Mouse (Mus musculus) left cerebral cortex, adult 8-10 months (tissue): Measurements from ENCODE around the gene Slc5a3. TPM values are rescaled to one million over a fixed set of nuclear protein-coding genes. Genes with fewer than 3 reads are reported as not detected.
"Not testable (repeated sequence)": the region's sequence is repeated elsewhere in the genome, so short reads cannot be mapped to it uniquely, and the experiment has no call there.

Source experiments
- DNase-seq, 2 experiments: peaks; one replicate each; pipeline ENCODE4 v3.0.0; 2022; ENCODE audit warnings: low spot score in 2 of 2
- total RNA-seq, 4 experiments: library from RNA; stranded (reverse); gene quantifications; 2 replicates each; pipeline ENCODE4 v1.2.4; 2022

Gene Slc5a3
- total RNA-seq, 4 experiments from 2014 or later: 19.4 to 37.5 (median 30.1) TPM

DNA sequence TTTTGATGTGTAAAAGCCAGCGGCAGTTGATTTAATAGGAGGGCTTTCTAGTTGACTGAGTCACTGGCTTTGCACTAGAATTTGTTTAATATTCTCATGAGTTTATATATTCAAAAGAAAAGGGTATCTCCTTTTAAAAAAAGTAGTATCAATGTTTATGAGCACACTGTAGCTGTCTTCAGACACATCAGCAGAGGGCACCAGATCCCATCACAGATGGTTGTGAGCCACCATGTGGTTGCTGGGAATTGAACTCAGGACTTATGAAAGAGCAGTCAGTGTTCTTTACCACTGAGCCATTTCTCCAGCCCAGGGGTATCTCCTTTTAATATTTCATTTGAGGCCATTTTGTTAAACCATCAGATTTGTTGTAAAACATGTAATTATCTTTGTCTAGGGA, 4.7 kb downstream of the Slc5a3 start:
- DNase-seq: no peak

- DNase-seq: no peak
Measured at GRCm38 (mm10) chr16:92064801-92065200, 6.7 kb downstream of the Slc5a3 start.

DNA sequence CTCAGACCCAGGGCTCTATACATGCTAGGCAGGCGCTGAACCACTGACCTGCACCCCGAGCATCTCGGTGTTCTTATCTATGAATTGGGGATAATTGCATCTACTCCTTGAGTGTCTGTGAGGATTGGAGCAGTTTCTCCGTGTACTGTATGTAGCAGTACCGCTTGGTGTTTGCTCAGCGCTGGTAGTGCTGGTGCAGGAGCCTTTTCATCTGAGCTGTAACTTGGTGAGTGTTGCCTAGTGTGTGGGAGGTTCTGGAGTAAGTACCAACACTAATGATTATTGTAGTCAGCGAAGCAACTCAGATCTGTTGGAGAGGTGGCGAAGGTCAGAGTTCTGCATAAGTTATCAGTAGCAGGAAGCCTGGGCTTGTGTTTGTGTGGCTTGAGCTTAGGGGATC, 12.2 kb downstream of the Slc5a3 start:
- no peak for DNase-seq

- DNase-seq: no peak
Measured at GRCm38 (mm10) chr16:92076797-92077196, 18.7 kb downstream of the Slc5a3 start.

DNA sequence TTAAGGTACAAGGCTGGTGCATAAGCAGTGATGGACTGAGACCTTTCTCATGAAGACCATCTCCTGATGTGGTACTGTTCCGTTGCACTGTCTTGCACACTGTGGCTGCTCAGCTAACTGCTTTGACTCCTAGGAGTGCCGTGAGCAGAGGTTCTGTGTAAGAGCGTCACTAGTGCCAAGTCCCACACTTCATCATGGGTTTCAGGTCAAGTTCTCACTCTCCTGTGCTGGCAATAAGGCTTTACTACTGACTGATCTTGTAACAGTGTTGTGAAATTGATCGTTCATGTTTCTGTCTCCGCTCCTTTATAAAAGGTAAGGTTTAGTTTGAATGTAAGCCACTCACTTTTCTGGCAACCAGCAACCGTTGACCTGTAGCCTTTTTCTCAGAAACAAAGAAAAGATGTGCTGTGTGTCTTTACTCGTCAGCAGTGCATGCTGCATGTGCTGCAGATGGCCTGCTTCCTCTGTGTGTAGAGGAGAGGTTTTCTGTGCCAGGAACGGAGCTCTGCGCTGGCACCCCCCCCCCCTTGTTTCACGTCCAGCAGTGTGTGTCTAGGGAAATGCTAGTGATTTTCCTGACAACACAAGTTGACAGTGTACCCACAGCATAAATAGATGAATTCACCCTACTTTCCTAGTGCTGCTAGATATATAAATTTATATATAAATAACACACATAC, 25.8 kb downstream of the Slc5a3 start:
- no peak for DNase-seq

DNA sequence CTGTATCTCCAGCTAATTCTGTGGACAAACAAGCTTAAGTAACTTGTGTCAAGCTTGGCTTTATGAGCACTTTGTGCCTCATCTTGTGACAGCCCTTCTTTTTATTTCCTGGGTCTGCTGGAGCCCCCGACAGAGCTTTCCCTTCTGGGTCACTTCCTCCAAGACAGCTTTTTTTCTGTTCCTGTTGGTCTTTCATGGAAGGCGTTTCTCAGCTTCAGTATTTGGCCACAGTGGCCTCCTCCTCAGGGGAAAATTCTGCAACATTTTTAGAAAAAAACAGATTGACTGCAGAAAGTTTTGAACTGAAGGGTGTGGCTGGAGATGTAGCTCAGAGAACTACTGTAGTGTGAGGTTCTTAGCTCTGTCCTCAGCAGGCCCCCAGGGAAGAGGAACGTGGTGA, 31.1 kb downstream of the Slc5a3 start:
- no peak for DNase-seq

DNA sequence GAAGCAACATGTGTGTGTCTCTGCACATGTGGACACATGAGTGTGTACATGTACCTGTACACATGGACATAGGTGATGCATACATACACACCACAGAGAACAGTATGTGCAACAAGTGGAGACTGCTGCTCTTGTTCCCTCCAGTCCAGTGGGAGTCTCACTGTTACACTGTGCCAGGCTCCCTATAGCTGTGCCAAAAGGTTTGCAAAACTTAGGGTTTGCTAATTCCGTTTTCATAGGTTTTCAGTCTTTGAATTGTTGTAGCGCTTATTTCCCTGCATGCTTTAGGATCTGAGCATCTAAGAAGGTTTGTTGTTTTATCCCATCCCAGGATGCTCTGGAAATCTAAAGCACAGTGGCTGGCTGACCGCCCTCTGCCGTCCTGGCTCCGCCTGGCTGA, 33.8 kb downstream of the Slc5a3 start:
- DNase-seq: no peak

DNA sequence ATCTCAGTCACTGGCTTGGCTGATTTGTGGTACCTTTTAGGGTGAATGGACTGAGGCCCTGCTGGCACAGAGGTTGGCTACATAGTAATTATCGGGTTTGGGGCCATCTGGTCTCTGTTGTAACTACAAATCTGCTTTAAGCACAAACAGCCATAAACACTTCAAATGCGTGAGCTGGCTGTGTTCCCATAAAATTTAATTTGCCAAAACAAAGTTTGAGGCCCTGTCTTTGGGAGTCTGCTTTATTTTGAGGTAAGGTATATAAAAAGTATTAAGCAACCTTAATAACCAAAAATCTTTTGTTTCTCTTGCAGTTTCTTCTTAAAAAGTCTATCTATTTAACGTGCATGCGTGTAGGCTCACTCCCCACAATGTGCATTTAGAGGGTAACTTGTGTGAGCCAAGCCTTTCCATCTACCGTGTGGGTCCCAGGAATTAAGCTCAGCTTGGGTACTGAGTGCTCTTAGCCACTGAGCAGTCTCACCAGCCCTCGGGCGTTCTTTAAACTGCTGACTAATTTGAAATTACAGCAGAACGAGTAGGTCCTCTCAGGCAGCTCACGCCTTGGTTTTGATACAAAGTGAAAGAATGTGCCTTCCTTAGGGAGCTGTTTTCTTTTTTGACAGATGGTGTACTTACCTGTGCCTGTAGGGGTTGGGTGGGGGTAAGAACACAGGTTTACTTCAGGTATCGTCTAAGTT, 40.4 kb downstream of the Slc5a3 start:
- no peak for DNase-seq

DNA sequence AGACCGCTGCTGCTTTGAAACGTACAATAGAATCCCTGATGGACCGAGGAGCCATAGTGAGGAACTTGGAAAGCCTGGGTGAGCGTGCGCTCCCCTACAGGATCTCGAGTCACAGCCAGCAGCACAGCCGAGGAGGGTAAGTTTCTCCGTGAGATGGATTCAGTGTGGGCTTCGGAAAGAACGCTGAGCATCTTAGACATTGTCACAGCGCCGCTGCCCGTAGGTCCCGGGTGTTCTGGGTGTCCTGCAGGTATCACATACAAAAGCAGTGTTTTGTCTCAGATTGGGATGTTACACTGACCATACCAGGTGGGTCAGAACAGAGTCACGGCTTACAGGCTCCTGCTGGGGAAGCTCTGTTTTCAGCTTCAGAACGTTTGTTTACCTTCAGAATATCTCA, 41.5 kb downstream of the Slc5a3 start:
- DNase-seq: no peak

DNA sequence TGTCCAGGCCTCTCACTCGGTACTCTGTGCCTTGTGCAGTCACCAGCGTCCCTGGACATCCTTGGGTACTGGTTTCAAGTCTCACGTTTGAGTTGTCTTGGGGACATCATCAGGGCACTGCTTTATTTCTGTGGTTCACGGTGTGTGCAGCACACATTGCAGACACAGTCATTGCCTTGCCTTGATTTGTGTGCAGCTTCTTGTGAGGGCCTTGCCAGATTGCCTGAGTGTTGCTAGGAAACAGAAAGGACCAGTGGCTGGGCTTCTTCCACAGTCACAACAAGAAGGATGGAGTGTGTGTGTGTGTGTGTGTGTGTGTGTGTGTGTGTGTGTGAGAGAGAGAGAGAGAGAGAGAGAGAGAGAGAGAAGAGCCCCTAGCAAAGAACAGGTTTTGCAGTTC, 42.0 kb downstream of the Slc5a3 start:
- peak in 1 of 2 experiments; percentile 63 for DNase-seq

DNA sequence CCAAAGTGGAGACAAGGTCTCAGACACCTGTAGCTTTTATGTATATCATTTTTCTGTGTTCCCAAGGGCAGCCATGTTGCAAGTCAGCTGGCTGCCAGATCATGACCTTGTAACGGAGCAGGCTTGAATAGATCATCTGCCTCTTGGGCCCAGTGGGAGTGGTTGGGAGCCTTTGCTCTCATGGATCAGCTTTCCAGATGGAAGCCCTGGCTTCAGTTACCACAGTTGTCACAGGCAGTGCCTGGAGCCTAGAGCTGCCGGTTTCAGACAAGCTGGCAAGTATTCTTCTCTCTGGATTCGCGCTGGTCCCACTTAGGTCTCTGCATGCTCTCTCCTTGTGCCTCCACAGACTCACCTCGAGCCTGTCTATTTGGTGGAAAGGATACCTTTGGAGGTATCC, 44.0 kb downstream of the Slc5a3 start:
- no peak for DNase-seq

GRCm38 (mm10) chr16:92102931-92103330, 44.8 kb downstream of the Slc5a3 start:
- not testable (repeated sequence) for DNase-seq

DNA sequence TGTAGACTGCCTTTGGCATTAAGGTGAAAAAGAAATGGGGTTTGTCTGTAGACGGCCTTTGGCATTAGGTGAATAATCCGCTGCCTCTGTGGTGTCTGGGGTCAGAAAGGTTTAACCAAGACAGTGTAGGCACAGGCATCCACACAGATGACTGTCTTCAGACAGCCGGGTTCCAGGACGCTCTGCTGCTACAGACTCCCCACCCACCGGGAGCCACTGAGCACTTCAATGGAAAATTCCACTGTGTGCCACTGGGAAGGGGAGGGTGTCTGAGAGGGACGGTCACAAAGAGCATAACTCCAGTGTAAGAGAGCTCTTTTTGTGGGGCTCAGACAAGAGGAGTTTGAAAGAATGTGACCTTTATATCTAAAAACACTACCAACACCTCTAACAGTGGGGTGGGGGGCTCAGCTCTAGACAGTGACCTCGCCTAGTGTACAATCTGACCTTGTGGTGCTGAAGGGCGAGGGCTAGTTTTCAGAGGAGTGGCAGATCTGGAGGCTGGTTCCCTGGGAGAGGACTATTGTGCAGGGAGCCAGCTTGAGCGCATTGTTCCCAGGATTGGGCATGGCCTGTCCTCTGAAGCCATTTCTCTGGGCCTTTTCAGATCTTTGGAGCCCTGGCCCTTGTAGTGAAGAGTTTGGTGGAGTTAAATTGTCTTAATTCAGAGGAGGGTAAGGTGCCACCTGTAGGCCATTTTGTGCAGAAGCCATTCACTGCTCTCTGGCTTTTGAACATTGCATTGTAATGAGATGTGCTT, 45.6 kb downstream of the Slc5a3 start:
- DNase-seq: no peak

- DNase-seq: no peak
Measured at GRCm38 (mm10) chr16:92104332-92104590, 46.1 kb downstream of the Slc5a3 start.

- DNase-seq: no peak
Measured at GRCm38 (mm10) chr16:92104951-92105350, 46.8 kb downstream of the Slc5a3 start.

DNA sequence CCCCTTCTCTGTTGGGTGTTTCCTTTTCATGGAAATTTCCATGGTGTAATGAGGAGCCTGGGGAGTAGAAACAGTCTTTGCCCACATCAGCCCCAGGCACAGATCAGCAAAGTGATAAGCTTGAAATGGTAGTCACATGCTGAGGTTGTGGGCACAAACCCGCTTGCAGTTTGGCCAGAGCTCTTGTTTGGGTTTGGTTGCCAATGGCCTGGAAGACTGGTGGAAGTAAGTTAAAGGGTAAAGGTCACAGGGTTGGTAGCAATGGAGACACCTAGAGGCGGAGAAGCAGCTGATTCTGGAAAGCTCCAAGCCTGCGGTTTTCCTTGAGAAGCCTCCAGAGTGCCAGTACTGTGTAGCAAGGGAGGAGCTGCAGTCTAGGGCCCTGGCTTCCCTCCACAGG, 47.5 kb downstream of the Slc5a3 start:
- no peak for DNase-seq

DNA sequence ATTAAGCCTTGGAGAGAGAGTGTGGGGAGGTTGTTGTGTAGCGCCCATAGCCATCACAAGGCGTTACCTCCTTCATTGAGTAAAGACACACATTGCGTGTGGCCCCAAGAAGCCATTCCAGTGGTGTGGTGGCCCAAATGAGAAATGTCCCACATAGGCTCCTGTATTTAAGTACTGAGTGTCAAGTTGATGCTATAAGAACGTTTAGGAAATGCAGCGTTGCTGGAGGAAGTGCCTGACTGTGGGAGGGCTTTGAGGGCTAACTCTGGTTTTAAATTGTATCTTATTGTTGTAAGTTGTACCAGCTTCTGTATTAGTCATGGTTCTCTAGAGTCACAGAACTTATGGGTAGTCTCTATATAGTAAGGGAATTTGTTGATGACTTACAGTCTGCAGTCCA, 49.2 kb downstream of the Slc5a3 start:
- DNase-seq: no peak

- DNase-seq: no peak
Measured at GRCm38 (mm10) chr16:92114706-92115241, 56.7 kb downstream of the Slc5a3 start.

DNA sequence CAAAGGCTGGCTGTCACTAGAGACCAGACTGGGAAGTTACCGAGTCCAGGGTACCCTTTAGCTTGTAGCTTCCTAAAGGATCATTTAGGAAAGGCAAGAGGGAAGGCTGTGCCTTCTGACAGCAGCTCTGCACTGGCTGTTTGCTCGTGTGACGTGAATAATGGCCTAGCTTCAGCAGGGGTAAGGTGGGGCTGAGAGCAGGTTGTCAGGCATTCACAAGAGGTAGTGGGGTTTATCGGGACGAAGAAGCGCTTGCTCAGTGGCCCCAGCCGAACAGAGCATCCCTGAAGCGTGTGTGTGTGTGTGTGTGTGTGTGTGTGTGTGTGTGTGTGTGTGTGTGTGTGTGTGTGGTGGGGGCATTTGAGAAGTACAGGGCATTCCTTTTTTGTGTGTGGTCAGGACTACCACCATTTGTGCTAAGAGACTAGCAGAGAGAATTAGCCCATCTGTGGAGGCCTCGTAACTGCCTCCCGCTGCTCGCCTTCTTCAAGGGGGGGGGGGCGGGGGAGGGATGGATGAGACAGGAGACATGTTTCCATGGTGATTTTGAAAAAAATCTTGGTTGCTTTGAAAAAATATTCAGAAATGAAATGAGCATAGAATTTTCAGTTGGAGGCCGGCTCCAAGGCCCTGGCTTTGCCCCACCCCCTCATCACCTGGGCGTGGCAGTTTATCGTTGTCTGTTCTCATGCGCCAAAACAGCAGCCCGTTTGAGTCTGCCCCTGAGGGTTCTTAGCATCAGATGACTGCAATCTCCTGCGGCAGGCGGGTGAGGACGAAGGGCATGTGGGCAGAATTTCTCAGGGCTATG, 57.7 kb downstream of the Slc5a3 start:
- peak; percentile 45 to 68 for DNase-seq

- DNase-seq: no peak
Measured at GRCm38 (mm10) chr16:92117337-92118209, 59.5 kb downstream of the Slc5a3 start.
